Mouse (Mus musculus): ENCODE measurements at regions not wholly inside any gene's neighbourhood (a gene's known extent, or its start where the extent isn't known, plus 50 kb on each side); places are given as distances from the start of the nearest gene placed in this dataset.
"Not testable (repeated sequence)": the region's sequence is repeated elsewhere in the genome, so short reads cannot be mapped to it uniquely, and the experiment has no call there.

GRCm38 (mm10) chr1:137280391-137281386, 320.4 kb upstream of the Nr5a2 start:
- no peak for DNase-seq

DNA sequence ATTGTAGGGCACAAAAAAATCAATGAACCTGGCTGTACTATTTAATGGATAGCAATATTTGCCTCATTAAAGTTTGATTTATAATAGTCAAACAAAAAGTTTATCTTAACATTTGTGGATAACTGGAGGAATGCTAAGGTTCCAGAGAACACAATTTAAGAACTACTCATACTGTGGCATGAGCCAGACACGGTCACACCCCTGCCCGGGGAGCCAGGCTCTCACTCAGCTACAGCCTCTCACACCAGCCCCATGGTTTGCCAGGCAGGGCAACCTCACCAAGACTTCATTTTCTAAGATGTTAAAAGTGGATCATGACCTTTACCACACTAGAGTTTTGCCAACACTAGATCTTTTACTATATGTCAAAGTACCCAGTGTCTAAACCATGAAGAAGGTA, 319.7 kb upstream of the Nr5a2 start:
- DNase-seq = no peak

GRCm38 (mm10) chr1:137270659-137271612, 310.7 kb upstream of the Nr5a2 start:
- no peak for DNase-seq

DNA sequence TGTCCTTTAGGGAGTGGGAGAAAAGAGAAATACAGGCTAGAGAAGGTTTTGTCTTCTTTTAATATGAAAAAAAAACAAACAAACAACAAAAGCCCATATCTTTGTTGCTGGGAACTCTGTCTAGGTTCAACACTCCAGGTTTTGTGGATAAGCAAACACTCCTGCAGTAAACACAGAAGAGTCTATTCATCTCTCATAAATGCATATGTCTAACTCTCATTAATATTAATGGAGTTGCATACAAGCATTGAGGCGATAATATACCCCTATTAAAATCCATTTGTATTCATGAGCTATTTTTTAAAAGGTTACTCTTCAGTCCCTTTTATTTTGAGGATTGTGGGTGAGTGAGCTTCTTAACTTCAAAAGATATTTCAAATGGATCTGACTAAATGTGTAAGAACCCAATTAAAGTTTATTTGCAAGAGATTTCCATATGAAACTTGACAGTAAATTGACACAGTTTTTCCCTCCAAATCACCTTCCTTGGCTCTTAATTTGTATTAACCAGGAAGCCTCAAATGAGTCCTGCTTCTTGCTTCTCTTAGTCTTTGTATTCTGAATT, 302.6 kb upstream of the Nr5a2 start:
- DNase-seq = no peak

GRCm38 (mm10) chr1:137262121-137262525, 301.9 kb upstream of the Nr5a2 start:
- no peak for DNase-seq

DNA sequence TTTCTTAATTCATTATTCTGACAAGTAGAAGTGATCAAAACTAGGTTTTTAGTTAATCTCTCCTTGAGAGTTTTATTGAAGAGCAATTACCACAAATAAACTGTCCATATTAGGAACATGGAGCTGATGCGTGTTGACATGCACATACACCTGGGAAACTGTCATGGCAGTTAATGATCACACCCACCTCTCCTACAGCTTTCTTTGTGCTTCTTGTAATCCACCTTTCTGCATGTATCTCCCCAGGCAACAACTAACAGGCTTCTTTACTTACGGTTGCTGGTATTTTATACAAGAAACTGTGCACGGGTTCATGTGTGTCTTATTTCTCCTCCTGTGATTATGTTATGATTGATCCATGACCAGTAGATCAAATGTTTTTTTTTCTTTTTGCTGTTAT, 296.0 kb upstream of the Nr5a2 start:
- no peak for DNase-seq

DNA sequence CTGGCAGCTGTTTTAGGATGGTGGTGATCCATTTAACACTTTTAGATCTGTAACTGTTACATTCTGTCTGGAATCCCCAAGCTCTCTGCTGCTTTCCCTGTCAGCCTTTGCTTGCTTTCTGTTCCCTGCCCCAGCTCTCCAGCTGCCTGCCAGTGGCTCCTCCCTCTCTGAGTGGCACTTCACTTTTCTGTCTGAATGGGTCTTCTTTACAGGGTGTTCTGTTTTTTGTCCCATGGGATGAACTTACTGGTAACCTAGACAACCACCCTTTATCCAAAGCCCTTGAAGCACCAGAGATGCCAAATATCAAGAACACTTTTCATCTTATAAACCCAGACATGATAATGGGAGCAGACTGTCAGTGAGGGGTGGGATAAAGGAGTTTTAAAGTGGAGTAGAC, 294.8 kb upstream of the Nr5a2 start:
- no peak for DNase-seq

- DNase-seq = no peak
Observed at GRCm38 (mm10) chr1:137254634-137255033, 294.4 kb upstream of the Nr5a2 start.

DNA sequence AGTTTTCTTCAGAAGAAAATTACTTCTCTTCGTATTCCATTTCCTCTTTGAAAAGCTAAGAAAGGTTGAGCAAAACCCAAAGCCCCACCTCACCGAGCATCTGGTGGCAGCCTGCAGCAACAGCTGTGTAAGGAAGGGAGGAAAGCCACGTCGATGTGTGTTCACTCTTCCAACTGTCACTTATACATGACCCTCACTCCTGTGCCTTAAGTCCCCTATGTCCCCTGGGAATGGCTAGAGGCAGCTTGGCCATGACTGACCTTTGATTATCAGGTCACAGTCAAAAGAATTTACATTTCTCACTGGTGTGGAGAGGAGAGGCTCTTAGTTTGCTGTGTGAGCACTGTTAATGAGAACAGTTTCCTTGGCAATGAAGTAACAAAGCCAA, 266.8 kb upstream of the Nr5a2 start:
- DNase-seq = no peak

DNA sequence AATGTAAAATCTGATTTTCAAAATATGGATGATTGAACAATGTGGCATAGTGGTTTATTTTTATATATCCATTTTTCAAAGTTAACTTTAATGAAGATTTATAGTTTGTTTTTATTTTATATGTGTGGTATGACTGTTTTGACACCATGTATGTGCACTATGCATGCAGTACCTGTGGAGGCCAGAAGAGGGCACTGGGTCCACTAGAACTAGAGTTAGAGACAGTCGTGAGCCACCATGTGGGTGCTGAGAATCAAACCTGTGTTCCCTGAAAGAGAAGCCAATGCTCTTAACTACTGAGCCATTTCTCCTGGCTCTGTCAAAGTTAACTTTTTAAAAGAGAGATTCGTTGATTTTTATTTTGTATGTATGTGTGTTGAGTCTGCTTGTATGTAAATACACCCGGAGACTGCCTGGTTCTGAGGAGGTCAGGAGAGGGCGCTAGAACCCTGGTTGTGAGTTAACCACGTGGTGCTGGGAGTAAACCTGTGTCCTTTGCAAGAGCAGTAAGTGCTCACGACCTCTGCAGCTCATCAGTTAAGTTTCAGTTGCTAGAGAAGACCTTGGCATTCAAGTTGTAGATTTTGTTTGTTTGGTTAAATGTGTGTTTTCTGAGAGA, 266.3 kb upstream of the Nr5a2 start:
- peak; percentile 30 for DNase-seq

DNA sequence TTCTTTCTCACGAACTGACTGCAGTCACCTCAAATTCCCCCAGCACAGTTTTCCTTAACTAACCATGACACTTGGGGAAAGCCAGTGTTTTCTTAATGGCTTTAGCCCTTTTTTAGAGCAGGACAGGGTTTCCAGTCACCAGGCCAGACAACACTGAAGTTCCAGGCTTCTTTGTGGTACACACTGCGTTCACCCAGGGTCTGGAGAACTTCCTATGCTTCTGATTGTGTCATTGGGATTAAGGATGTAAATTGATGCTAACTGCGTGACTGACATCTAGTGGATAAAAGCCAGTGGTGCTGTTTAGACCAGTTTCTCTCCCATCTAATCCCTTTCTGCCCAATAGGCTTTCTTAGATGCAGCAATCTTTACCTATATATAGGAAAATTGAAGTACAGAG, 265.2 kb upstream of the Nr5a2 start:
- DNase-seq = no peak

DNA sequence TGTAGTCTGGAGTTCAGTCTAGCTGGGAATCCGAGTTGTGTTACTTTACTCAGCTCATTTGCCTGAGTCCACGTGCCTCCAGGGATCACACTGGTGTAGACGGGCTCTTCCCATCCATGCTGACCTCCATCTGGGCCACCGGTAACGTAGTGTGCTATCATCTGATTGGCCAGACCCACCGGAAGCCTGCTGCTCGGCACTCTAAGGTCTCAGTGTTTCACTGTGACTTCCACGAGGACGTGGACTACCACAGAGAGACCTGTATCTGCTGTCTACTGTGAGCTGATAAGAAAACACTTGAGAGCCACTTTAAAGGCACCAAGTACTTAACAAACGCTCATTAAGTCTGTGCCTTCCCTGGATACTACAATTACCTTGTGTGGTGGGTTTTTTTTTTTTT, 262.8 kb upstream of the Nr5a2 start:
- DNase-seq = no peak

- DNase-seq = no peak
Observed at GRCm38 (mm10) chr1:137221087-137222057, 261.1 kb upstream of the Nr5a2 start.

GRCm38 (mm10) chr1:137220226-137220625, 260.0 kb upstream of the Nr5a2 start:
- no peak for DNase-seq

GRCm38 (mm10) chr1:137218611-137219010, 258.4 kb upstream of the Nr5a2 start:
- DNase-seq = no peak

DNA sequence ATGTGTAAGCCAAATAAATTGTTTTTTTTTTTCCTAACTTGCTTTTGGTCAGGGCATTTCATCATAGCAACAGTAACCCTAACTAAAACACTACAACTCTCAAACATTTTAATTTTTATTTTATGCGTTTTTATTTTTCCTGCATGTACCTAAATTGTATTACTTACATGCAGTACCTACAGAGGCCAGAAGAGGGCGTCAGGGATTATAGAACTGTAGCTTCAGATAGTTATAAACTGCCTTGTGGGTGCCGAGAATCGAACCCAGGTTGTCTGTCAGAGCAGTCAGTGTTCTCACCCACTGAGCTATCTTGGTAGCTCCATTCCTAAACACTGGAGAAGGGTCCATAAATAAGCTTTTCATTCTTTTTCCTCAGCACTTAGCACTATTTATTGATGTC, 257.8 kb upstream of the Nr5a2 start:
- no peak for DNase-seq

DNA sequence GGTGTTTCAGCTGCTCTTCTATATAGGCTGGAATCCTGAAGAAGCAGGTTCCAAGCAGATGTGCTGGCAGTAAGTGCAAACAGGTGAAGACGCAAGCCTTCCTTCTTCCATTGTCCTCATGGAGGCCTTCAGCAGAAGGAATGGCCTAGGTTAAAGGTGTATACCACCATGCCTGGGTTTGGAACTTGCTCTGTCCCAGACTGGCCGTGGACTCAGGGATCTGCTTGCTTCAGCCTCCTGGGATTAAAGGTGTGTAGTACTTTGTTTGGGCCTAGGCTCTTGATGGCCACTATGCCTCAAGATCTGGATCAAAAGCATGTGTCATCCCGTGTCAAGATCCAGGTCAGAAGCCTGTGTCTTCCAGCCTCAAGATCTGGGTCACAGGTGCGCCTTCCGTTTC, 257.0 kb upstream of the Nr5a2 start:
- DNase-seq = no peak

GRCm38 (mm10) chr1:137214328-137214727, 254.1 kb upstream of the Nr5a2 start:
- DNase-seq = not testable (repeated sequence)

DNA sequence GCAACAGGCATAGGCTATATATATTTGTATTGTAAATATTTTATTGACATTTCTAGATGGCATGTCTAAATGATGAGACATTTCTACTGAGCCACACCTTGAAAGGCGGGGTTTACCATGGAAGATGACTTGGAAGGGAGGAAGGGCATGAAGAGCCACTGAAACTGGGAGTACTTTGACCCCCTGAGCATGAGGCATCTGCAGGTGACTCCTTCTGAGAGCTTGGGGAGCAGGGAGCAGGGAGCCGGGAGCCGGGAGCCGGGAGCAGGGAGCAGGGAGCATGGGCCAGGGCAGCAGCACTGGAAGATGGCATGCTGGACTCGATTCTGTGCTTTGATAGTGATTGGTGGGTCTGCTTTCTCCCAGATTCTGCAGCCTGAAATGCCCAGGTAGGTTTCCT, 253.5 kb upstream of the Nr5a2 start:
- DNase-seq = no peak

DNA sequence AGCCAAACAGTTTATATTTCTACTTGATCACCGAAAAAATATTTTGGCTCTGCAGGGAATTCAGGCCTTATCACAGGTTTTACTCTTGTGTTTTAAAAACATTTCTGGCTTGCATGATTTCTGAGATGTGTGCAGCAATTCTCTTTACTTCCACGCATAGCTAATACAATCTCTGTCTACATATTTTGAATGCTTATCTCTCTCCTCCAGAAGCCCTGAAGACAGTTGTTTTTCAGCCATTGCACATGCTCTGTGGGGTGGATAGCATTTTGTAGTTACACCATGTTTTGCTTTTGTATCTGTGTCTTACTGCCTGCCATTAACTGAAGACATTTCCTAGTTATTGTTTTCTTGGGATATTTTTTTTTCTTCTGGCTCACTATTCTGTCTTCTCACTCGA, 252.6 kb upstream of the Nr5a2 start:
- no peak for DNase-seq

GRCm38 (mm10) chr1:137204371-137204770, 244.1 kb upstream of the Nr5a2 start:
- DNase-seq = no peak

GRCm38 (mm10) chr1:137203512-137203911, 243.3 kb upstream of the Nr5a2 start:
- DNase-seq = no peak
